Mouse (Mus musculus): ENCODE measurements around the gene Ppargc1a. TPM values are rescaled to one million over a fixed set of nuclear protein-coding genes. Genes with fewer than 3 reads are reported as not detected.

Ppargc1a gene
- polyA plus RNA-seq, 1 experiment from 2014 or later: 13.3 TPM

- no peak overlapping the region for H3K4me2 ChIP-seq (ENCODE audit: low read length)
- no peak overlapping the region for H3K9ac ChIP-seq (ENCODE audit: low read depth, low read length)
- H3K4me3 ChIP-seq (ENCODE audit: low read length): no peak overlapping the region
- no peak for ATAC-seq
- no peaks in the 10 kb centered on the region for H3K36me3 ChIP-seq (ENCODE audit: control insufficient read depth, insufficient read depth, low read length)
- H3K27me3 ChIP-seq (replicated peaks; ENCODE audit: control insufficient read depth, insufficient read depth, low read length): no peaks in the 10 kb centered on the region
- no peaks in the 10 kb centered on the region for H3K9me3 ChIP-seq (ENCODE audit: control insufficient read depth, low read length)
- H3K27ac ChIP-seq (ENCODE audit: low read depth, low read length): no peak overlapping the region
- no peaks in the 10 kb centered on the region for H3K4me1 ChIP-seq (ENCODE audit: control insufficient read depth, insufficient read depth, low read depth, low read length)
Observed at GRCm38 (mm10) chr5:51426406-51426805, 141.1 kb downstream of the Ppargc1a start.

- Histone ChIP-seq H3K9me3 (ENCODE audit: control insufficient read depth, low read length) (no peaks in the 10 kb centered on the region), H3K4me2 (ENCODE audit: low read length) (no peak overlapping the region), H3K27ac (ENCODE audit: low read depth, low read length) (no peak overlapping the region), H3K27me3 (replicated peaks; ENCODE audit: control insufficient read depth, insufficient read depth, low read length) (no peaks in the 10 kb centered on the region), H3K4me1 (ENCODE audit: control insufficient read depth, insufficient read depth, low read depth, low read length) (no peaks in the 10 kb centered on the region; the same call in 1 of the 2 replicates), H3K36me3 (ENCODE audit: control insufficient read depth, insufficient read depth, low read length) (no peaks in the 10 kb centered on the region), H3K9ac (ENCODE audit: low read depth, low read length) (no peak overlapping the region), H3K4me3 (ENCODE audit: low read length) (no peak overlapping the region)
- WGBS: 84% methylated on average over 7 of the region's 7 CpGs
- no peak for ATAC-seq
Observed at GRCm38 (mm10) chr5:51416377-51416776, 151.1 kb downstream of the Ppargc1a start.

- no peak overlapping the region for H3K9ac ChIP-seq (ENCODE audit: low read depth, low read length)
- H3K27ac ChIP-seq (ENCODE audit: low read depth, low read length): no peak overlapping the region
- H3K9me3 ChIP-seq (ENCODE audit: control insufficient read depth, low read length): no peaks in the 10 kb centered on the region
- H3K4me2 ChIP-seq (ENCODE audit: low read length): no peak overlapping the region
- no peaks in the 10 kb centered on the region for H3K27me3 ChIP-seq (replicated peaks; ENCODE audit: control insufficient read depth, insufficient read depth, low read length)
- H3K4me3 ChIP-seq (ENCODE audit: low read length): no peak overlapping the region
- no peak for ATAC-seq
- H3K36me3 ChIP-seq (ENCODE audit: control insufficient read depth, insufficient read depth, low read length): no peaks in the 10 kb centered on the region
- 80% methylated on average over 2 of the region's 2 CpGs for WGBS
- no peaks in the 10 kb centered on the region; the same call in 1 of the 2 replicates for H3K4me1 ChIP-seq (ENCODE audit: control insufficient read depth, insufficient read depth, low read depth, low read length)
Observed at GRCm38 (mm10) chr5:51415456-51415855, 152.1 kb downstream of the Ppargc1a start.

- WGBS: 22% methylated on average over 12 of the region's 12 CpGs
- Histone ChIP-seq H3K27ac (ENCODE audit: low read depth, low read length) (peak overlapping the region; percentile 18; the same call in 1 of the 2 replicates), H3K9ac (ENCODE audit: low read depth, low read length) (no peak overlapping the region), H3K27me3 (replicated peaks; ENCODE audit: control insufficient read depth, insufficient read depth, low read length) (no peaks in the 10 kb centered on the region), H3K9me3 (ENCODE audit: control insufficient read depth, low read length) (no peaks in the 10 kb centered on the region), H3K4me3 (ENCODE audit: low read length) (no peak overlapping the region), H3K36me3 (ENCODE audit: control insufficient read depth, insufficient read depth, low read length) (no peaks in the 10 kb centered on the region), H3K4me2 (ENCODE audit: low read length) (peak overlapping the region; percentile 42), H3K4me1 (ENCODE audit: control insufficient read depth, insufficient read depth, low read depth, low read length) (no peaks in the 10 kb centered on the region; the same call in 1 of the 2 replicates)
- ATAC-seq: peak; percentile 40; the same call in 1 of the 2 replicates
Observed at GRCm38 (mm10) chr5:51412303-51413117, 155.0 kb downstream of the Ppargc1a start.

GRCm38 (mm10) chr5:51410006-51410405, 157.5 kb downstream of the Ppargc1a start:
- Histone ChIP-seq H3K36me3 (ENCODE audit: control insufficient read depth, insufficient read depth, low read length) (no peaks in the 10 kb centered on the region), H3K27me3 (replicated peaks; ENCODE audit: control insufficient read depth, insufficient read depth, low read length) (no peaks in the 10 kb centered on the region), H3K9me3 (ENCODE audit: control insufficient read depth, low read length) (no peaks in the 10 kb centered on the region), H3K4me3 (ENCODE audit: low read length) (no peak overlapping the region), H3K27ac (ENCODE audit: low read depth, low read length) (no peak overlapping the region), H3K9ac (ENCODE audit: low read depth, low read length) (no peak overlapping the region), H3K4me1 (ENCODE audit: control insufficient read depth, insufficient read depth, low read depth, low read length) (no peaks in the 10 kb centered on the region; the same call in 1 of the 2 replicates), H3K4me2 (ENCODE audit: low read length) (no peak overlapping the region)
- ATAC-seq: no peak
- WGBS: 56% methylated on average over 1 of the region's 1 CpGs

- Histone ChIP-seq H3K9me3 (ENCODE audit: control insufficient read depth, low read length) (no peaks in the 10 kb centered on the region), H3K4me1 (ENCODE audit: control insufficient read depth, insufficient read depth, low read depth, low read length) (no peaks in the 10 kb centered on the region), H3K4me3 (ENCODE audit: low read length) (no peak overlapping the region), H3K4me2 (ENCODE audit: low read length) (no peak overlapping the region), H3K27me3 (replicated peaks; ENCODE audit: control insufficient read depth, insufficient read depth, low read length) (no peaks in the 10 kb centered on the region), H3K9ac (ENCODE audit: low read depth, low read length) (no peak overlapping the region), H3K27ac (ENCODE audit: low read depth, low read length) (no peak overlapping the region), H3K36me3 (ENCODE audit: control insufficient read depth, insufficient read depth, low read length) (no peaks in the 10 kb centered on the region)
- no peak for ATAC-seq
- WGBS: 70% methylated on average over 3 of the region's 3 CpGs
Observed at GRCm38 (mm10) chr5:51406406-51406805, 161.1 kb downstream of the Ppargc1a start.
